Mouse (Mus musculus): ENCODE measurements around the gene Hist4h4. TPM values are rescaled to one million over a fixed set of nuclear protein-coding genes. Genes with fewer than 3 reads are reported as not detected.

The Hist4h4 gene
- total RNA-seq, 2 experiments from 2014 or later: 17.5 to 30.5 TPM

DNA sequence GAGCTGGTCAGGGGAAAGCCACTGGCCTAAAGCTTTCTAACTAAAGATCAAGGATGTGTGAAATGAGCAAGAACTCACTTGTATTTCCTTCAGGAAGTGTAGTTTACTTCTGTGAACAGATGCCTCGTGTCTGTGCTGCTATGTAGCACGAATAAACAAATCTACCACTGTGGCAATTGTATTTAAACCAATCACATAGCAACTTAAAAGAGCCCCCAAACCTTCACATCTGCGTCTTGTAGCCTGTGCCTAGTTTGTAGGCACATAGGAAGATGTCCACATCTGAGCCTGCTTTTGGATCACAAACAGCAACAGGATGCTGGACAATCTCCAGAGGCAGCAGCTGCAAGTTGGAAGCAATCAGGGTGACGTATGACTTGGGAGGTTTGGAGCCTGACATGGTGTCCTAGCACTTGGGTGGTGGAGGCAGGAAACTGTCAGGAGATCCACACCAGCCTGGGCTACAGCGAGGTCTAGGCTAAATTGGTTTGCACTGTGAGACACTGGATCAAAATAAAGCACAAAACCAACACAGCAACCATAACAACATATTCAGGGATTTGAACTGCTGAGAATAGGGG, 14.7 kb downstream of the Hist4h4 start:
- no peak for ATAC-seq (ENCODE audit: poor library complexity, severe bottlenecking)

DNA sequence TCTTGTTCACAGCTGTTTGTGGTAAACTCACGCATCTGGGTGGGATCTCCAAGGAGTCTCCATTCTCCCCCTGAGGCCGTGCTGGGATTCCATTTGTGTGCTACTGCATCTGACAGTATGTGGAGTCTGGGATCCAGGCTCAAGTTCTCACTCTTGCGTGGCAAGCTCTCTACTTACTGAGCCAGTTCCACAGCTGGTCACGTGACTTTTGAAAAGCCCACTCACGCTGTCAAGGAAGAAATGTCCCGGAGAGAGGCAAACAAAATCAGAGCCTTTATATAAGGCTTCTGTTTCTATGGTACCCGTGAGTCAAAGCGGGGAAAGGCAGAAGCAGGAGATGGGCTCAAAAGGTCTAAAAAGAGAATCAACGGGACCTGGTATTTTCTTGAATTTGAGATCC, 21.5 kb downstream of the Hist4h4 start:
- no peak for ATAC-seq (ENCODE audit: poor library complexity, severe bottlenecking)

DNA sequence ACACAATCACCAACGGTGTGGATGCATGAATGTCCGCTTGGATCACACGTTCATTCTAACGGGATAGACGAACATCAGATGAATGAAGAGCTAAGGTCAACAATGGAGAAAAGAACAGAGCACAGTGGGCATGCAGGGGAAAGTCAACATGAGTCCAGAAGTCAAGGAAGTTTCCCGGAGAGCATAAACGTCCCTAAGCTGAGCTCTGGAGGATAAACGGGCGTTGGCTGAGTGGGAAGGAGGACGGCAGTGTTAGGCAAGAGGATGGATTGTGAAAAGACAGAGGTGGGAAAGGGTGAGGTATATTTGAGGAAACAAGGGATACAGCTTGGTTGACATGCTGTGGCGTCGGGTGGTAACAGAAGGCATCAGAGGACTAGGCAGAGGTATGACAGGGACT, 22.1 kb downstream of the Hist4h4 start:
- ATAC-seq (ENCODE audit: poor library complexity, severe bottlenecking): no peak

DNA sequence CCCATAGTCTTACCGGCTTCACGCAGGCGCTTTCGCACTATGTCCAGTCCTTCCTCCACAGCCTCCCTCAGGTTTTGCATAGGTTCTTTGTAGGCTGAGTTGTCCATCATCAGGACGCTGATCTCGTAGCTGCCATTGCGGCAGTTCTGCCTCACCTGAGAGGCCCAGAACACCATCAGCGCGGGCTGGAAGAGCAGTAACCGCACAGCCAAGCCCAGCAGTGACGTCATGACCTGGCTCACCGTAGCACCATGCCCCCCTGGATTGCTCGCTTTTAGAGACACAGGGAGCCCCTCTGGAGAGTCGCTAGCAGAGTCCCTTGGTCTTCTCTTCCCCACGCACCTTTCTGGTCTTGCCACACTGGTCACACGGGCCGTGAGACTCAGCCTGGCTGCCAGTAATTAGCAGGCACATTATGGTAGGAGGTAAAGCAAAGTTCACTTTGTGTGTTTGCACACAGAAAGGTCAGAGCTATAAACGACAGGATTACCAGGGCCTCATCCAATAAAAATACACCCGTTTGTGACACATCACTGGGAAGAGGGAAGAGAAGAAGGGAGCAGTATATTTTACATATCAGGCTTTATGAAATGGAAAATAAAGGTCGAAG, 22.7 kb downstream of the Hist4h4 start, which contains the start of gene Gucy2c:
Gene Gucy2c (minus strand): TSS at position 389 of the 610 bp plus-strand sequence.
- ATAC-seq (ENCODE audit: poor library complexity, severe bottlenecking): no peak

DNA sequence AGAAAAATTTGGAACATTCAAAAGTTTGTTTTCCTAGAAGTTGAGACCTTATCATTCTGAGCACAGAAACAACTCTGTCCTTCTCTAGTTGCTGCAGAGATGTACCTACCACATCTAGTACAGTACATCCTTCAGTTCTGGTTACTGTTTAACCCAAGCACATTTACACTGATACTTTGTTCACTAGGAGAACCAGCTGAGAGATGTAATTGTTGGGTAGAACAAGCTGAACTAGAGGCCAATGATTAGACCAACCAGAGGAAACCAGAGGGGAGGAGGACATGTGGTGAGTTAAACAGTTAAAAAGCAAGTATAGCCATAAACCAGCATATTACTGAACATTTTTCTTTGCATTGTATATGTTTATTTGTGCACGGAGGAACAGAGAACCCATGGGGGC, 27.8 kb downstream of the Hist4h4 start:
- ATAC-seq (ENCODE audit: poor library complexity, severe bottlenecking): no peak

DNA sequence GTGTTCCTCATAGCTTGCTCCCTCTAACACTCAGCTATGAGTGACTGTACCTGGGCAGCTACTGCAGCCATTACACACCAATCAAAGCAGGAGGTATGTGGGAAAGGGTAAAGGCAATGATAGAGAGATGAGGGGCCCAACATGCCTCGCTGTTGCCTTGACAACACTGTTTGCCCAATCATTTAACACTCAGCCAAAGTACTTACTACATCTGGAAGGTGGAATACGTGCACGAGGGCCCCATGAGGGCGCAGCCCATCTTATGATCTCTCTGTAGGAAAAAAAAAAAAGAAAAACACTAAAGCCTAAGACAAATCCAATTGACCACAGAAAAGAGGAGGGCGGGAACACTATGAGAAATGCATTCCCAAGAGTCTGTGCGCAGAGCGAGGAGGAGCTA, 34.4 kb downstream of the Hist4h4 start:
- ATAC-seq (ENCODE audit: poor library complexity, severe bottlenecking): no peak

DNA sequence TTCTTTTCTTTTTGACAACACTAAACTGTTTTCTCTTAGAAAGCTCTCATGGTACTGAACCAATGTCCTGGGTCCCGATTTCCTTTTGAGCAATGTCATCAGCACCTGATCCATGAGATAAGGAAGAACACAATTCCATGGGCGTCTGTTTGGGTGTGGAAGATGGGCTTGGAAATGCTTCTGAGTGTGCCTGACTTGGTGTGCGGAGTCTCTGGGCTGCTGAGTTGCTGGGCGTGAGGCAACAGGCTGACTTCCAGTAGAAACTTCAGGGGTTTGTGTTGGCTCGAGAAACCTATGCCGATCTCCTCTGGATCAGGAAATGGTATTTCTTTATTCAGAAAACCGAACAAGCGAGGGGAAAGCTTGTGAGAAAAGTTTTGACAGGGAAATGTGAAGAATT, 35.1 kb downstream of the Hist4h4 start:
- no peak for ATAC-seq (ENCODE audit: poor library complexity, severe bottlenecking)

DNA sequence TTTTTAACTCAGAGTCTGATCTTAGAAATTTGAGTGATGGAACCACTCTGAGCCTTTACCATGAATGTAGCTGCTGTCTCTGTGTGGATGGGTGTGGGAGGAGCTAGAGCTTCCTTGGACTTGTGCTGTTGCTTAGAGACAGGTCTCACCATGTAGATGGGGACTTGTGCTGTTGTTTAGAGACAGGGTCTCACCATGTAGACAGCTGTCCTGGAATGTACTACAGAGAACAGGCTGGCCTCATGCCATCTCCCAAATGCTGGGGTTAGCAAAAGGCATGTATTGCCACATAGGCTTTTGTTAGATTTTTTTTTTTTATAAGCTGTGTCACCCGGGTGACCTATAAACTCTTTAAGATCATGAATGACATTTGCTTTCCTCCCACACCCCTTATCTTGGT, 40.3 kb downstream of the Hist4h4 start:
- ATAC-seq (ENCODE audit: poor library complexity, severe bottlenecking): no peak

Other genes with a start within 250 kb of the Hist4h4 start
- 346 and 350 TPM in 2 replicates for gene Plbd1, start 142.5 kb downstream of the Hist4h4 start, total RNA-seq (2015)
- gene Plbd1, start 142.5 kb downstream of the Hist4h4 start, total RNA-seq (2017): 290 and 300 TPM in 2 replicates
- 0.27 TPM in 1 of 2 replicates, not detected in the other for gene Gucy2c, start 22.6 kb downstream of the Hist4h4 start, total RNA-seq (2015)
- 0.11 TPM in 1 of 2 replicates, not detected in the other for gene Gucy2c, start 22.6 kb downstream of the Hist4h4 start, total RNA-seq (2017)
- gene H2afj, start 3.8 kb upstream of the Hist4h4 start, total RNA-seq (2015): 45.2 and 62.1 TPM in 2 replicates
- 40.5 and 48.4 TPM in 2 replicates for gene H2afj, start 3.8 kb upstream of the Hist4h4 start, total RNA-seq (2017)
- 0.45 and 1.0 TPM in 2 replicates for gene BC049715, start 23.2 kb upstream of the Hist4h4 start, total RNA-seq (2015)
- gene BC049715, start 23.2 kb upstream of the Hist4h4 start, total RNA-seq (2017): 1.1 and 1.3 TPM in 2 replicates
- 70.9 and 71.0 TPM in 2 replicates for gene Wbp11, start 23.8 kb upstream of the Hist4h4 start, total RNA-seq (2015)
- 35.1 and 42.6 TPM in 2 replicates for gene Wbp11, start 23.8 kb upstream of the Hist4h4 start, total RNA-seq (2017)
- gene Smco3, start 31.0 kb upstream of the Hist4h4 start, total RNA-seq (2015): 0.21 and 0.51 TPM in 2 replicates
- 0.26 and 0.49 TPM in 2 replicates for gene Smco3, start 31.0 kb upstream of the Hist4h4 start, total RNA-seq (2017)
- gene Art4, start 53.3 kb upstream of the Hist4h4 start, total RNA-seq (2015): 0.31 TPM in 1 of 2 replicates, not detected in the other
- gene Art4, start 53.3 kb upstream of the Hist4h4 start, total RNA-seq (2017): 0.18 and 0.94 TPM in 2 replicates
- 0.42 and 1.5 TPM in 2 replicates for gene Mgp, start 71.4 kb upstream of the Hist4h4 start, total RNA-seq (2015)
- gene Mgp, start 71.4 kb upstream of the Hist4h4 start, total RNA-seq (2017): not detected in 2 replicates
- gene Erp27, start 117.8 kb upstream of the Hist4h4 start, total RNA-seq (2015): 1.6 and 3.5 TPM in 2 replicates
- gene Erp27, start 117.8 kb upstream of the Hist4h4 start, total RNA-seq (2017): 1.6 and 4.7 TPM in 2 replicates
- 0.02 and 0.04 TPM in 2 replicates for gene Pde6h, start 119.4 kb upstream of the Hist4h4 start, total RNA-seq (2015)
- gene Pde6h, start 119.4 kb upstream of the Hist4h4 start, total RNA-seq (2017): 0.11 and 0.16 TPM in 2 replicates
- gene Arhgdib, start 137.5 kb upstream of the Hist4h4 start, total RNA-seq (2015): 3,528 and 3,668 TPM in 2 replicates
- gene Arhgdib, start 137.5 kb upstream of the Hist4h4 start, total RNA-seq (2017): 1,567 and 1,601 TPM in 2 replicates

Measured in megakaryocyte, adult 5-6 weeks (primary cell).